Mouse (Mus musculus) liver, postnatal 0 days (tissue): ENCODE measurements around the gene Uaca.

ENCODE experiments used
- CTCF ChIP-seq: sonication (generic); IDR thresholded peaks from 2 replicates; pipeline ENCODE4 v1.5.1; 2016; ENCODE audit warnings: antibody characterized with exemption, low read depth
- EP300 ChIP-seq: IDR thresholded peaks from 2 replicates; pipeline ENCODE4 v1.6.1; 2016; ENCODE audit warnings: antibody characterized with exemption, low read depth, mild to moderate bottlenecking

- TF ChIP-seq CTCF: no peak
- TF ChIP-seq EP300: no peak
Measured at GRCm38 (mm10) chr9:60886431-60887371, 92.4 kb downstream of the Uaca start.
